Comparison of ENCODE assay signal across 8 mouse cellular contexts in genomic region chr6:84181452-84181851, GRCm38 (mm10).
DNase-seq lines count a peak whose midpoint lies in the region; ATAC-seq and TF ChIP-seq lines count a peak whose summit lies in the region.
"Had no signal": no experiment of that assay in that cellular context is flagged by ENCODE, and none has a peak within 500 bp of the region (broad histone marks: within the 10 kb centered on the region; RNA-seq: fewer than 3 reads in every experiment).

No protein-coding gene starts in this region.

- no peak overlapping the region for H3K9ac ChIP-seq in embryonic facial prominence, embryonic 15.5 days
- no peak overlapping the region for H3K9ac ChIP-seq in heart, postnatal 0 days (replicated peaks; ENCODE audit: low read depth, low read length)
- no peak overlapping the region for H3K9ac ChIP-seq in lung, postnatal 0 days (replicated peaks; ENCODE audit: low read depth)
- H3K9ac ChIP-seq: neural tube, embryonic 13.5 days had no signal

- peak; percentile 98 for DNase-seq in Muller cell, postnatal 12 days (ENCODE audit: inconsistent ontology term)
- peak; percentile 47 for DNase-seq in heart, postnatal 0 days (ENCODE audit: low spot score)
- DNase-seq in lung, postnatal 0 days (ENCODE audit: low spot score): peak; percentile 62
- DNase-seq in right cerebral cortex, postnatal 10 days (ENCODE audit: low spot score in 2 of 2): no peak
- DNase-seq in spleen, adult 12 weeks (ENCODE audit: low spot score): no peak
- no peak for DNase-seq in forebrain, embryonic 10.5 days (ENCODE audit: extremely low spot score, low spot score)

- no peak for TF ChIP-seq EP300 in heart, postnatal 0 days (IDR thresholded peaks at IDR 0.05; ENCODE audit: low read depth)
- TF ChIP-seq EP300 in lung, postnatal 0 days (IDR thresholded peaks at IDR 0.05): peak; percentile 87

- H3K4me1 ChIP-seq in embryonic facial prominence, embryonic 15.5 days: no peaks in the 10 kb centered on the region
- peaks cover 24% of the 10 kb centered on the region for H3K4me1 ChIP-seq in heart, postnatal 0 days (ENCODE audit: control insufficient read depth, insufficient read depth)
- no peaks in the 10 kb centered on the region; the same call in 1 of the 2 replicates for H3K4me1 ChIP-seq in lung, postnatal 0 days (ENCODE audit: insufficient read depth, low read depth, low read length)
- H3K4me1 ChIP-seq in forebrain, embryonic 10.5 days: peaks cover 7% of the 10 kb centered on the region
- H3K4me1 ChIP-seq: neural tube, embryonic 13.5 days had no signal

- H3K4me2 ChIP-seq in embryonic facial prominence, embryonic 15.5 days (replicated peaks): no peak overlapping the region
- H3K4me2 ChIP-seq in heart, postnatal 0 days (ENCODE audit: low read depth, low read length): no peak overlapping the region
- H3K4me2 ChIP-seq in lung, postnatal 0 days (replicated peaks; ENCODE audit: low read depth, low read length): no peak overlapping the region
- H3K4me2 ChIP-seq: neural tube, embryonic 13.5 days had no signal

- WGBS in embryonic facial prominence, embryonic 15.5 days: 44% methylated on average over 4 of the region's 4 CpGs
- 14% methylated on average over 4 of the region's 4 CpGs for WGBS in heart, postnatal 0 days
- 8% methylated on average over 4 of the region's 4 CpGs for WGBS in lung, postnatal 0 days
- WGBS in forebrain, embryonic 10.5 days: 52% methylated on average over 4 of the region's 4 CpGs

- no peaks in the 10 kb centered on the region for H3K36me3 ChIP-seq in embryonic facial prominence, embryonic 15.5 days
- peaks cover 17% of the 10 kb centered on the region for H3K36me3 ChIP-seq in heart, postnatal 0 days (replicated peaks; ENCODE audit: control insufficient read depth, insufficient read depth, low read length)
- no peaks in the 10 kb centered on the region for H3K36me3 ChIP-seq in lung, postnatal 0 days (ENCODE audit: insufficient read depth, low read length)
- no peaks in the 10 kb centered on the region for H3K36me3 ChIP-seq in forebrain, embryonic 10.5 days (replicated peaks)
- H3K36me3 ChIP-seq: neural tube, embryonic 13.5 days had no signal

- no peaks in the 10 kb centered on the region for H3K9me3 ChIP-seq in embryonic facial prominence, embryonic 15.5 days (replicated peaks)
- H3K9me3 ChIP-seq in heart, postnatal 0 days (replicated peaks; ENCODE audit: control insufficient read depth, low read length): no peaks in the 10 kb centered on the region
- H3K9me3 ChIP-seq in lung, postnatal 0 days (ENCODE audit: low read length): no peaks in the 10 kb centered on the region
- 0 out of 2 replicates have a peak, but pooled peaks cover 2% of the 10 kb centered on the region for H3K9me3 ChIP-seq in forebrain, embryonic 10.5 days

- no peaks in the 10 kb centered on the region for H3K27me3 ChIP-seq in embryonic facial prominence, embryonic 15.5 days
- no peaks in the 10 kb centered on the region for H3K27me3 ChIP-seq in heart, postnatal 0 days (ENCODE audit: control insufficient read depth, insufficient read depth, low read length)
- H3K27me3 ChIP-seq in lung, postnatal 0 days (replicated peaks; ENCODE audit: insufficient read depth, low read length): no peaks in the 10 kb centered on the region
- no peaks in the 10 kb centered on the region for H3K27me3 ChIP-seq in forebrain, embryonic 10.5 days (ENCODE audit: poor library complexity, severe bottlenecking)
- H3K27me3 ChIP-seq: neural tube, embryonic 13.5 days had no signal

- TF ChIP-seq CTCF in heart, postnatal 0 days (IDR thresholded peaks at IDR 0.05; ENCODE audit: low read depth): no peak
- TF ChIP-seq CTCF in lung, postnatal 0 days (IDR thresholded peaks at IDR 0.05): no peak

- no peak overlapping the region for H3K4me3 ChIP-seq in embryonic facial prominence, embryonic 15.5 days (replicated peaks)
- no peak overlapping the region for H3K4me3 ChIP-seq in heart, postnatal 0 days (ENCODE audit: low read depth, low read length)
- no peak overlapping the region for H3K4me3 ChIP-seq in lung, postnatal 0 days (ENCODE audit: low read depth, low read length)
- H3K4me3 ChIP-seq in forebrain, embryonic 10.5 days: no peak overlapping the region
- H3K4me3 ChIP-seq: neural tube, embryonic 13.5 days had no signal

- no peak for ATAC-seq in embryonic facial prominence, embryonic 15.5 days (ENCODE audit: insufficient number of reproducible peaks, low FRiP score, low TSS enrichment, low read depth)
- peak; percentile 61 for ATAC-seq in heart, postnatal 0 days (ENCODE audit: insufficient read depth, low read depth)
- ATAC-seq in lung, postnatal 0 days: peak; percentile 93

- peak overlapping the region; percentile 17; the same call in 1 of the 2 replicates for H3K27ac ChIP-seq in embryonic facial prominence, embryonic 15.5 days (replicated peaks)
- H3K27ac ChIP-seq in heart, postnatal 0 days (ENCODE audit: low read depth): peak overlapping the region; percentile 79
- H3K27ac ChIP-seq in lung, postnatal 0 days (ENCODE audit: low read length): peak overlapping the region; percentile 34
- H3K27ac ChIP-seq in forebrain, embryonic 10.5 days: no peak overlapping the region
- H3K27ac ChIP-seq: neural tube, embryonic 13.5 days had no signal

Comparison
In these comparisons a context has a peak if more than half of its experiments do, and no peak if none do; other contexts are left out.
1. DNase-seq: peak in Muller cell, postnatal 12 days (single experiment), heart, postnatal 0 days (single experiment) and lung, postnatal 0 days (single experiment); none in right cerebral cortex, postnatal 10 days (0 of 2), spleen, adult 12 weeks (single experiment) and forebrain, embryonic 10.5 days (single experiment).